Mouse (Mus musculus): ENCODE data around the gene Cldn34b1.
"Not testable (repeated sequence)": the region's sequence is repeated elsewhere in the genome, so short reads cannot be mapped to it uniquely, and the experiment has no call there.

The Cldn34b1 gene

DNA sequence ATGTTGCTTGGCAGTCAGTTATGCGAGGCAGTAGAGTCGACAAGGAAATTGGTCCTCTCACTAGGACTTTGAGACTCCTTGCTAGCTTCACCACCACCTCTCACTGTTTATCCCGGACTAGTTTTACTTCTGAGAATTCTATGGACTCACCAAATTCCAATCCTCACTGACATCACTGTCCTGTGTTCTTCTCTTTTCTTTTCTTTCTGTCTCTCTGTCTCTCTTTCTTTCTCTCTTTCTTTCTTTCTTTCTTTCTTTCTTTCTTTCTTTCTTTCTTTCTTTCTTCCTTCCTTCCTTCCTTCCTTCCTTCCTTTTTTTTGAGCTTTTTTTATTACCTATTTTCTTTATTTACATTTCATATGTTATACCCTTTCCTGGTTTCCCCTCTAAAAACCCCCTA lies at the start of gene Cldn34b1:
Gene Cldn34b1 (minus strand): TSS at position 101 of the 400 bp plus-strand sequence.
- not testable (repeated sequence) for ATAC-seq (ENCODE audit: low TSS enrichment)

DNA sequence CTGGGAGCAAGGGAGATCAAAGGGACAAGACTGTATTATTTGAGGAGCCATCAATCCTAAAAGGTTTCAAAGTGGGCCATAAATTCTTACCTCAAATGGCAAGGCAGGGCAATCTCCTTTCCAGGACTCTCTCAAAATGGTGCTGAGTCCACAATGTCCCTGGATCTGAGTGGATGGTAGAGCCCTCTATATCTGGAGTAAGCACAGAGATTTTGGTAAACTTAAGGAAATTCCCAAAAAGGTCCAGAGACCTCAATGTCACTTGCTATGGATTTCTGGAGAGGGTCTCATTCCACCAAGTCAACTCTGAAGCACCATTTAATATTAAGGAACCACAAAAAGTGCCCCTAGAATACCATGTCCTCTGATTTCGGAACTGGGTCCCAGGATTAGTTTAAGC lies 45.8 kb upstream of the Cldn34b1 start, which contains the start of gene Magea6:
Gene Magea6 (minus strand): TSS at position 101 of the 400 bp plus-strand sequence.
- not testable (repeated sequence) for ATAC-seq (ENCODE audit: low TSS enrichment)

All from frontal cortex, adult (tissue).